Mouse (Mus musculus) lung, postnatal 0 days (tissue): ENCODE data around the gene Bicdl1.

Experiments
- CTCF ChIP-seq: IDR thresholded peaks from 2 replicates; pipeline ENCODE4 v1.5.1; 2016; ENCODE audit warnings: antibody characterized with exemption, mild to moderate bottlenecking
- EP300 ChIP-seq: IDR thresholded peaks from 2 replicates; pipeline ENCODE4 v1.6.1; 2016; ENCODE audit warnings: antibody characterized with exemption, mild to moderate bottlenecking, control low read depth

DNA sequence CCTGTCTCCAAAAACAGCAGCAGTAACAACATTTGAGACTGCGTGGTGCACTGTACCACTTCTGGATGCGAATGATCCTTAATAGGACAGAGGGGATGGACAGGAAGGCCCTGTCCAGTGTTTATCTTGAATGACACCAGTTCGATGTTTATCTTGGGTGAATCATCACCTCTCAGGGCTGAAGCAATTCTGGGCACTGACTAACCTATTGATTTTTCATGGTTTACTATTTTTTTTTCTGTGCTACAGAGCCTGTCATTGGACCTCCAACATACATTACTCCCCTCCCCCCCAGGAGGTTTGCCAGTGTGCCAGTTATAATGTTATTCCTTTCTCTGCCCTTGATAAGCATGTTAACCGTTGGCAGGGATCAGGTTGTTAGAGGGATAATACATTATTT is 43.9 kb upstream of the Bicdl1 start:
- no peak for TF ChIP-seq CTCF
- no peak for TF ChIP-seq EP300
